Mouse (Mus musculus) liver, embryonic 12.5 days (tissue): ENCODE data around the gene Timp3. TPM values are rescaled to one million over a fixed set of nuclear protein-coding genes. Genes with fewer than 3 reads are reported as not detected.

Experiments used
- ATAC-seq: fragments of 200-750 bp; cut with Nextera tagmentation; 2 replicates; pipeline ENCODE4 v1.8.0; 2017; ENCODE audit warnings: moderate number of reproducible peaks, mild to moderate bottlenecking, moderate library complexity
- H3K27ac ChIP-seq: fragments of 300-500 bp; sonication (generic); 2 replicates; pipeline ENCODE4 v1.5.1; 2016; ENCODE audit warnings: mild to moderate bottlenecking
- H3K27me3 ChIP-seq: fragments of 300-500 bp; sonication (generic); replicated peaks from 2 replicates; pipeline ENCODE4 v1.6.1; 2016; ENCODE audit warnings: mild to moderate bottlenecking, moderate library complexity
- H3K36me3 ChIP-seq: fragments of 300-500 bp; sonication (generic); 2 replicates; pipeline ENCODE4 v1.6.1; 2016; ENCODE audit warnings: mild to moderate bottlenecking, moderate library complexity
- H3K4me1 ChIP-seq: fragments of 300-500 bp; sonication (generic); 2 replicates; pipeline ENCODE4 v1.6.1; 2016
- H3K4me2 ChIP-seq: fragments of 300-500 bp; sonication (generic); 2 replicates; pipeline ENCODE4 v1.6.1; 2016; ENCODE audit warnings: mild to moderate bottlenecking, moderate library complexity
- H3K4me3 ChIP-seq: fragments of 300-500 bp; sonication (generic); 2 replicates; pipeline ENCODE4 v1.5.1; 2016; ENCODE audit warnings: mild to moderate bottlenecking, moderate library complexity
- H3K9ac ChIP-seq: fragments of 300-500 bp; sonication (generic); 2 replicates; pipeline ENCODE4 v1.6.1; 2016; ENCODE audit warnings: mild to moderate bottlenecking, moderate library complexity
- H3K9me3 ChIP-seq: fragments of 300-500 bp; sonication (generic); replicated peaks from 2 replicates; pipeline ENCODE4 v1.6.1; 2016; ENCODE audit warnings: mild to moderate bottlenecking, moderate library complexity
- WGBS: fragments of 180-500 bp; shearing (Covaris S2); methylation state at CpG from one replicate; pipeline ENCODE4 v1.1.7; 2016; ENCODE audit not compliant: insufficient replicate concordance; 5-methylcytosine and 5-hydroxymethylcytosine counted together
- polyA plus RNA-seq: library from polyadenylated mRNA; unstranded; fragments of >200 nt; fragmentation: Nextera tagmentation; extraction: Ambion mirVana; gene quantifications from 2 replicates; pipeline ENCODE4 v1.2.1, GENCODE M21; 2016

Timp3 gene
- polyA plus RNA-seq, 1 experiment from 2014 or later = 17.0 TPM

DNA sequence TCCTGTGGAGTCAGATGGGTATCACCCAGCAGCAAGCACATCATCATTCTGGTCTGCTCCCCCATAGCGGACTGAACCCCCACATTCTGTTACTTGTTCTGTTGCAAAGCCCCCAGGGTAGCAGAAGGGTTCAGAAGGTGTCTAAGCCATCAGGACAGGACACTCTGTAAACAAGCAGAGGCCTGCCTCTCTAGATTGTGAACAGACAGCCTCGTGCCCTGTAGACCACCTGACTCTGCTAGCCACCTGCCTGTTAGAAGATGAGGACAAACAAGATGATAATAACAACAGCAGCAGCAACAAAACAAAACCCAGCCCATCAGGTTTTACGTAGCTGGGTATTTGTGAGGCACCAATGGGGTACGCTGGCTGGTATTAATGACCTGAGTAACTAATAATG, 42.0 kb downstream of the Timp3 start:
- ATAC-seq = no peak
- H3K27ac ChIP-seq = peak overlapping the region; percentile 68
- WGBS = 74% methylated on average over 4 of the region's 4 CpGs
- peaks cover 9% of the 10 kb centered on the region; the same call in 1 of the 2 replicates for H3K36me3 ChIP-seq
- no peak overlapping the region for H3K4me2 ChIP-seq
- no peak overlapping the region for H3K9ac ChIP-seq
- no peaks in the 10 kb centered on the region for H3K9me3 ChIP-seq
- 0 out of 2 replicates have a peak, but pooled peaks cover 3% of the 10 kb centered on the region for H3K27me3 ChIP-seq
- H3K4me1 ChIP-seq = peaks cover 58% of the 10 kb centered on the region
- H3K4me3 ChIP-seq = no peak overlapping the region

DNA sequence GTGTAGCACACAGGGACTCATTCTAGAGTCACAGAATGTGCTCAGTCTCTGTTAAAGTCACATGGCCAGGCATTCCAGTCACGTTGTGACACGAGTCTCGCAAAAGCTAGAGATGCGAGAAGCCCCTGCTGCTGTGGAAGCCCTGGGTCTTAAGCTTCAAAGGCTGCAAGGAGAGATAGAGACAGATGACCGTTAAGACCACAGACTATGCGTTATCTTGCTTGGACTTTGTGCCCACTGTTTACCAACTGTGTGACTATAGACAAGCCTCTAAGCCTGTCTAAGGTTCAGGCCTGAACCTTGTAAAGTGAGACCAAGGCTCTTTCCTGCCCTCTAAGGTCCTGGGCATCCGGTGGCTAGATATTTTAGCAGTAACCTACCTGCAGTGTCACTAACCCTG, 42.5 kb downstream of the Timp3 start:
- peaks cover 58% of the 10 kb centered on the region for H3K4me1 ChIP-seq
- H3K36me3 ChIP-seq = peaks cover 9% of the 10 kb centered on the region; the same call in 1 of the 2 replicates
- 0 out of 2 replicates have a peak, but pooled peaks cover 3% of the 10 kb centered on the region for H3K27me3 ChIP-seq
- H3K4me3 ChIP-seq = no peak overlapping the region
- ATAC-seq = peak; percentile 69
- peak overlapping the region; percentile 68 for H3K27ac ChIP-seq
- no peak overlapping the region for H3K9ac ChIP-seq
- WGBS = 16% methylated on average over 7 of the region's 7 CpGs
- no peak overlapping the region for H3K4me2 ChIP-seq
- no peaks in the 10 kb centered on the region for H3K9me3 ChIP-seq

DNA sequence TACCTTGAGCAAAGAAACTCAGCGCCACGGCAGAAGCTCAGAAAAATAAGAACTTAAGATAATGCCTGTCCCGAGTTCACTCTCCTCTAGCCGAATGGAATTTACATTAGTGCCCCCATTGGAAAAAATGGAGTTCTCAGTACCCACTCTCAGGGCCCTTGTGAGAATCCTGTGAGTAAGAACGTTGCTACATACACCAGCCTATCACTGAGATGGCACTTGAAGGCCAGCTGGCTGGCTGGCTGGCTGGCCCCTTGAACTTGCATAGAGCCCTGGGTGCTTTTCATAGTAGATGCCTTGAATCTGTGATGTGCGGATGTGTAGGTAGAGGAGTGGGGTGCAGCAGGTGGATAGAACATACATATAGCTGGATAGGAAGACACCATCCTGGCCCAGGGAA, 43.2 kb downstream of the Timp3 start:
- Histone ChIP-seq H3K4me2 (no peak overlapping the region), H3K9ac (no peak overlapping the region), H3K4me1 (peaks cover 58% of the 10 kb centered on the region), H3K9me3 (no peaks in the 10 kb centered on the region), H3K36me3 (peaks cover 9% of the 10 kb centered on the region; the same call in 1 of the 2 replicates), H3K27me3 (0 out of 2 replicates have a peak, but pooled peaks cover 1% of the 10 kb centered on the region), H3K27ac (peak overlapping the region; percentile 68; the same call in 1 of the 2 replicates), H3K4me3 (no peak overlapping the region)
- WGBS = 70% methylated on average over 6 of the region's 6 CpGs
- no peak for ATAC-seq

DNA sequence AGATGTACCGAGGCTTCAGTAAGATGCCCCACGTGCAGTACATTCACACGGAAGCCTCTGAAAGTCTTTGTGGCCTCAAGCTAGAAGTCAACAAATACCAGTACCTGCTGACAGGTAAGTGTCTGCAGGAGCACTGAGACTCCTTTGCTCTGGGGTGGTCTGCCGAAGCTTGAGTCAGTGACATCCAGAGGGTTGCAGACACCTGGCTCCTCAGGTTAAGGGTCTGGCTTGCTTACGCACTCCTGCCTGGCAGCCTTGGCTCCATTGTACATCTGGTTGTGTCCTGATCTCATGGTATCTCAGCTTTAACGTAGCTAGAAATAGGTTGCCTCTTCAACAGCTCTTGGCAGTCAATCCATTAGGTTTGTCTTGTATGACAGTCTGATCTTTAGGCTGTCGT, 43.8 kb downstream of the Timp3 start:
- no peaks in the 10 kb centered on the region for H3K27me3 ChIP-seq
- 82% methylated on average over 7 of the region's 7 CpGs for WGBS
- no peak overlapping the region for H3K4me2 ChIP-seq
- H3K9me3 ChIP-seq = no peaks in the 10 kb centered on the region
- no peak for ATAC-seq
- no peak overlapping the region for H3K9ac ChIP-seq
- H3K4me1 ChIP-seq = peaks cover 58% of the 10 kb centered on the region
- peaks cover 9% of the 10 kb centered on the region; the same call in 1 of the 2 replicates for H3K36me3 ChIP-seq
- no peak overlapping the region for H3K4me3 ChIP-seq
- no peak overlapping the region for H3K27ac ChIP-seq

DNA sequence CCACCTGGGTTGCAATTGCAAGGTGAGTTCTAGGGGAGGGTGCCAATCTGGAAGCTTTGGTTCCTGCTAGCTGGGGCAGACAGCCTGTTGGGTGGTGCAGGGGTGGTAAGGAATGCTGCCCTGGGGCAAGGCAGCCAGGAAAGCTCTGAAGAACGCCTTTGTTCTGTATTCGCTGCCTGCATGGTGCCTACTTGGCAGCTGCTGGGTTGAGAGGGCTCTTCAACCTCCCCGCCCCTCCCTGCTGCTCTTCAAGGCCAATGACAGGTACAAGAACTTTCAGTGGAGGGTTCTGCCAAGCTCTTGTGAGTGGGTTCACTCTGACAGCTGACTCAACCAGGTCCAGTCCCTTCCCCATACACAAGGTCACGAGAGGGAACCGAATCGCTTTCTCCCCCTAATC, 44.5 kb downstream of the Timp3 start:
- Histone ChIP-seq H3K27me3 (no peaks in the 10 kb centered on the region), H3K36me3 (peaks cover 9% of the 10 kb centered on the region; the same call in 1 of the 2 replicates), H3K9ac (no peak overlapping the region), H3K9me3 (no peaks in the 10 kb centered on the region), H3K4me2 (no peak overlapping the region), H3K27ac (no peak overlapping the region), H3K4me1 (peaks cover 56% of the 10 kb centered on the region), H3K4me3 (no peak overlapping the region)
- ATAC-seq = no peak
- 87% methylated on average over 6 of the region's 6 CpGs for WGBS

DNA sequence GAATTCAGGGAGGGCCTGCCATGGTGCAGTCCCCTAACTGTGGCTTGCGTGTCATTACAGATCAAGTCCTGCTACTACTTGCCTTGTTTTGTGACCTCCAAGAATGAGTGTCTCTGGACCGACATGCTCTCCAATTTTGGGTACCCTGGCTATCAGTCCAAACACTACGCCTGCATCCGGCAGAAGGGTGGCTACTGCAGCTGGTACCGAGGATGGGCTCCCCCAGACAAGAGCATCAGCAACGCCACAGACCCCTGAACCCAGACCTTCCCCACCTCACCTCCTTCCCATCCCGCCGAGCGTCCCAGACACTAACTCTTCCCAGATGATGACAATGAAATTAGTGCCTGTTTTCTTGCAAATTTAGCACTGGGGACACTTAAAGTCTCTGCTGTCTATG, 45.5 kb downstream of the Timp3 start:
- H3K9me3 ChIP-seq = no peaks in the 10 kb centered on the region
- 84% methylated on average over 9 of the region's 9 CpGs for WGBS
- H3K4me2 ChIP-seq = no peak overlapping the region
- no peak overlapping the region for H3K9ac ChIP-seq
- H3K4me3 ChIP-seq = no peak overlapping the region
- no peak overlapping the region for H3K27ac ChIP-seq
- H3K36me3 ChIP-seq = peaks cover 9% of the 10 kb centered on the region; the same call in 1 of the 2 replicates
- H3K27me3 ChIP-seq = no peaks in the 10 kb centered on the region
- H3K4me1 ChIP-seq = peaks cover 56% of the 10 kb centered on the region
- no peak for ATAC-seq

DNA sequence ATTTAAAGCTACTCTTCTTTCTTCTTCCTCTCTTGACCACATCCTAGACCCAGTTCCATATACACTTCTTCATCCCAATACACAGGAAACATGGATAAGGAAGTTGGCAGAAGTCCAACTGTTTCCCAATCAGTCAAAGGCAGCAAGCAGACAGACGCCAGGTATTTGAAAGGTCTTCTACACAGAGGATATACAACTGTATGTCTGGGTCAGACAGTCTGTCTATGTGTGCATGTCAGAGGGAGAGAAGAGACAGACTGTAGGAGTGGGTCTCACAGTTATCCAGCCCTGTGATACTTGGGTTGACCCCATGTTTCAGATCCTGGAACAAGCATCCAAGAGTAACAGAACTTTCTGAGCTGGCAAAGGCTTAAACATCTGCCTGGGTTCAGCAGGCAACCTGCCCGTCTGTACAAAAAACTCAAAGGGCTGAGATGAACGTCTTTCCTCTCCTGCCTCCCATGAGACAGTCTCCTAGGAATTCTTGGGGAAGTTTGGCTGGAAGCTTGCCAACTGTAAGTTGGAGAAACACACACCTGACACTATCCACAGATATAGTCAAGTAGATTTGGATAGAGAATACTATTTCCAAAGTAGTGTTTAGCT, 46.2 kb downstream of the Timp3 start:
- Histone ChIP-seq H3K4me2 (no peak overlapping the region), H3K36me3 (peaks cover 9% of the 10 kb centered on the region; the same call in 1 of the 2 replicates), H3K9me3 (no peaks in the 10 kb centered on the region), H3K9ac (no peak overlapping the region), H3K4me3 (no peak overlapping the region), H3K27ac (peak overlapping the region; percentile 41; the same call in 1 of the 2 replicates), H3K4me1 (peaks cover 56% of the 10 kb centered on the region), H3K27me3 (no peaks in the 10 kb centered on the region)
- no peak for ATAC-seq
- 65% methylated on average over 3 of the region's 3 CpGs for WGBS

DNA sequence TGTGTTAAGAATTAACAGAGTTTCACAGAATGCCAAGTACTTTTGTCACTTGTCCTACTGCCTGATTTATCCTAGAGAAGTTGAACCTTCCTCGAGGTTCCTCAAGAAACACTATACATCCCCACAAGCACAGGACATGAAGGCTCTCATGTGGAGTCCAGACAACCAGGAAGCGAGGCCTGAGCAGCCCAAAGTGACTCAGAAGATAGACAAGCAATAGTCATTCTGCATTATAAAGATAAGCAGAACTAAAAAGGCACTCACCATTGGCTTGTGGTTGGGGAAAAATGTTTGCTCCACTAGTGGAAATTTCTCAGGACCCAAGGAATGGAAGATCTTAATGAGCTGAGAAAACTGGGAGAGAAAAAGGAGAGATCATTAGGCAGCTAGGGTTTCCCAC, 51.1 kb downstream of the Timp3 start:
- peak overlapping the region; percentile 64; the same call in 1 of the 2 replicates for H3K9ac ChIP-seq
- WGBS = 26% methylated on average over 2 of the region's 2 CpGs
- H3K4me1 ChIP-seq = peaks cover 70% of the 10 kb centered on the region
- peak overlapping the region; percentile 92 for H3K27ac ChIP-seq
- H3K9me3 ChIP-seq = no peaks in the 10 kb centered on the region
- H3K27me3 ChIP-seq = no peaks in the 10 kb centered on the region
- H3K4me2 ChIP-seq = peak overlapping the region; percentile 49
- peak; percentile 66 for ATAC-seq
- H3K36me3 ChIP-seq = no peaks in the 10 kb centered on the region
- no peak overlapping the region for H3K4me3 ChIP-seq

DNA sequence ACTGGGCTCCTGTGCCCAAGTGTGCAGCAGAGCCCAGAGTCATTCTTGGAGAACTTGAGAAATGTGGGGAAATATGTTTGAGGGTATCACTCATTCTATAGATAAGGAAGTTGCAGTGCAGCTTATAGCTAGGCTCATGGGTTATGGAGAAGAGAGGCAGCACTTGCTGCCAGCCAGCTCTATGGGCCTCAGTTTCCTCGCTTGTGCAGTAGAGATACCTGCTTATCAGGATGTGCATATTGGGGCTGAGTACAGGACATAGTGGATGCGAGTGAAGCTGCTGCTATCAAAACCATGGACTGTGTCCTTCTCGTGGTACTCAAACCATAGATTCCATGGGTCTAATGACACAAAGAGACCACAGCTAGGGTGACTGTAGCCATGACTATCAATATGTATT, 52.3 kb downstream of the Timp3 start:
- H3K4me1 ChIP-seq = peaks cover 78% of the 10 kb centered on the region

DNA sequence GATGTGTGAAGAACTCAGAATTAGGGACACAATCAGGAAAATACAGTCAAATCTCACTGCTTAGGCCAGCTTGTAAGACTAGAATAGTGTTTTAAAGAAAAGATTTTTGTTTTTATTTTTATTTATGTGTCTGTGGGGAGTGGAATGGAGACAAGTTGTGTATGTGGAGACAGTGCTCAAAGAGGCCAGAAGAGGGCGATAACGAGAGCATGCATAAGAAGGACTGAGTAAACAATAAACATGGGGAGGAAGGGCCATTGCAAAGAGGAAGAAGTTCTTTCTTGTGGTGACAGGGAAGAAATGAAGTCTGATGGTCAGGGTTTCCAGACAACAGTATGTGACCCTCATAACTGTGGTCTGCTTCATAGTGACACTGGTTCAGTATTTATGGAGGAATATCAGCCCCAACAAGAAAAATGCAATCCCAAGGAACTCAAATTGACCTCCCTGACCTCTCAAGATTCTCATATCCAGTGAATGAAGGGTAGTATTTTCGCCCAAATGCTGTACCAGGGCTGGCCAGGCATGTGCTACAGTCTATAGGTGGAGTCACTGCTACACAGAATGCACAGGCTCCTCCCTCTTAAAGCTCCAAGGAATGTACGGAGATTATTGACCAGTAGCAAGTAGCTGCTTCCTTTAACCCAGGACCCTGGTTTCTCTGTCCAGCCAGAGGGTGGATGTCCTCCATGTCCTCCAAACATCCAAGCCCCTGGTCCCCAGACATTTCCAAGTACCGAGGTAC, 56.8 kb downstream of the Timp3 start:
- Histone ChIP-seq H3K4me1 (peaks cover 51% of the 10 kb centered on the region), H3K4me2 (no peak overlapping the region)
- WGBS = 37% methylated on average over 5 of the region's 5 CpGs

More for the DNA sequence above, 52.3 kb downstream of the Timp3 start:
- ATAC-seq = peak; percentile 95
- H3K36me3 ChIP-seq = no peaks in the 10 kb centered on the region
- no peaks in the 10 kb centered on the region for H3K9me3 ChIP-seq
- H3K9ac ChIP-seq = peak overlapping the region; percentile 64
- WGBS = 35% methylated on average over 3 of the region's 3 CpGs
- peak overlapping the region; percentile 92 for H3K27ac ChIP-seq
- H3K27me3 ChIP-seq = no peaks in the 10 kb centered on the region
- peak overlapping the region; percentile 49 for H3K4me2 ChIP-seq
- H3K4me3 ChIP-seq = no peak overlapping the region

DNA sequence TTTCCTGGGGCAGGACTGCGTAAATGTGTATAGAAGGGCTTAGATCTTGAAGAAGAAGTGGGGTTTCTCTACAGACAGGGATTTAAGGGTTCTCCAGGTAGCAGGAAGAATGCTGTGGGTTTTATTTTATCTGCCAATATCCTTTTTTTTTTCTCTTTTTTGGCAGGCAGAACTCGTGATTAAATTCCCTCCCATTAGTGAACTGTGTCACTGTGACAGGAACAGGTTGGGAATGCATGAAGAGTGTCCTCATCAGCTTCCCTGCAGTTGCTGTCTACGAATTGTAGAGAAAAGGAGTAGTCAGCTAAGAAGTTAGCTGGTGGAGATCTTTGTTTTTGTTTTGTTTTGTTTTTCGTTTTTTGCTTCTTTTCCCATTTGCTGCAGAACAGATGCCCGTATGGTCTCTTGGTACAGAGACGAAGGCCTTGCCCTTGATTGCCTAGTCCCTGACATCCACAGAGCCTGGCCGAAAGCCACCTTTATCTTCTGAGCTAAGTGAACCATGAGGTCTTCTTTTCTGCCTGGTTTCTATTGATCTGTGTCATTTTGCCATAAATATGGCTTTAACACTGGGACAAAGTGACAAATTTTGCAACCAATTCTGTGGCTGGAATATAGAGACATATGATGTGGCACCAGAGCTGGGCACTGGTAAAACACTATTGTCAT, 58.3 kb downstream of the Timp3 start:
- H3K9ac ChIP-seq = no peak overlapping the region
- no peak for ATAC-seq
- WGBS = 69% methylated on average over 7 of the region's 7 CpGs
- 0 out of 2 replicates have a peak, but pooled peaks cover 8% of the 10 kb centered on the region for H3K27me3 ChIP-seq
- no peak overlapping the region for H3K4me2 ChIP-seq
- H3K4me3 ChIP-seq = no peak overlapping the region
- H3K27ac ChIP-seq = no peak overlapping the region
- no peaks in the 10 kb centered on the region for H3K36me3 ChIP-seq
- H3K4me1 ChIP-seq = peaks cover 36% of the 10 kb centered on the region
- H3K9me3 ChIP-seq = no peaks in the 10 kb centered on the region

More for the DNA sequence above, 56.8 kb downstream of the Timp3 start:
- Histone ChIP-seq H3K36me3 (no peaks in the 10 kb centered on the region), H3K9ac (no peak overlapping the region), H3K4me3 (no peak overlapping the region), H3K9me3 (no peaks in the 10 kb centered on the region), H3K27ac (peak overlapping the region; percentile 76), H3K27me3 (0 out of 2 replicates have a peak, but pooled peaks cover 8% of the 10 kb centered on the region)
- ATAC-seq = 0 out of 2 replicates have a peak, but pooled peaks have one; percentile 33

DNA sequence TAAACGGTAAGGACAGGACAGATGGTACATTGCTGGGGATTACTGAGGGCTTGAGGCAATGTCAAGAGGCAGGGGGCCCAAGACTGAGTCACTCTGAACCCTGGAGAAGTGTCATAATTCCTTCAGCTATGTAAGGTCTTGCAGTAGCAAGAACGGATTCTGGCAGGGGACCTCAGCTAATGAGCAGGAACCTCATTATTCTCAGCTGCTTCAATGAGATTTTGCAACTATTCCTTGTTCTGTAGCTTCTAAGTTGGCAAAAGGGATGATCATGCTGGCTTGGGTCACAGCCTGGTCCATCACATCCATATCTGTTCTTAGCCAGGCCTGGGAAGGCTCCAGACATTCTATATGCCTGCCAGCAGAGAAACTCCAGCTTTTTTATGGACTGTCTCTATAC, 59.0 kb downstream of the Timp3 start:
- Histone ChIP-seq H3K4me2 (no peak overlapping the region), H3K27me3 (0 out of 2 replicates have a peak, but pooled peaks cover 8% of the 10 kb centered on the region), H3K4me1 (peaks cover 29% of the 10 kb centered on the region), H3K4me3 (no peak overlapping the region), H3K9me3 (no peaks in the 10 kb centered on the region), H3K27ac (no peak overlapping the region), H3K36me3 (no peaks in the 10 kb centered on the region), H3K9ac (no peak overlapping the region)
- 70% methylated on average over 2 of the region's 2 CpGs for whole genome bisulfite sequencing
- no peak for ATAC-seq
